Mouse (Mus musculus) cerebellum, postnatal 25 days (tissue): ENCODE results near the gene Camk2n1.

Experiments
- DNase-seq, 2 experiments: peaks; one replicate each; pipeline ENCODE4 v3.0.0; 2021; ENCODE audit warnings: mixed read lengths in 2 of 2

Gene Camk2n1

DNA sequence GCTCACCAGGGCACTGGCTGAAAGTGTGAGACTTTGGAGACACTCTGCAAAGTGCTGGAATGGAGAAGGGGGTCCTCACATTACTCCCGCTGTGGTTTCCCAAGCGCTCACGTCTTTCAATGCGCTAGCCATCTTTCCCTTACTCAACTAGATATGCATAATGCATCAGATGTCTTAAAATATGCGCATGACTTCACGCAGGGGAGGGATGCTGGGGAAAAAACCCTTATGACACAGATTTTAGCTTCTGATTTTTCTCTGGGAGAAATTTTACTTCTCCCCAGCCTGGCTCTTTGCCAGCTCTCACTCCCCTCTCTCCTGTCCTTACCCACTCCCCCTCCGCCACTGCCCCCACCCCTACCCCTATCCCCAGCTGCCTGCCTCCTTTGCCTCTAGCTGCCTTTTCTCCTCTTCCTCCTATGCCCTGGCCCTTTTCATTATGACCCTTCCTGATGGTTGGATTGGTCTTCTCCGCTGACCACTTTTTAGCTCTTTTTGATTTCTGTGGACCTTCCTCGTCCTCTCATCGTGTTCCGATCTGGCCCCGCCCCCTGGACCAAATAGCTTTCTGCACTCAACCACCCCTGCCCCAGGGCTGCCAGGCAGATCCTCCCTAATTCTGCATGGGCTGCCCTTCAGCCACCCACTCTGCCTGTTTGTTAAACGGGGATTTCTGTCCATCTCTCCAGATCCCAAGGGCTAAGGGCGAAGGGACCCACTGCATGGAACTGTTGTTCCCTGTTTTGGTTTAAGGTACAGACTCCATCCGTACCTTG is 6.1 kb upstream of the Camk2n1 start:
- no peak for DNase-seq

- no peak for DNase-seq
Measured at GRCm38 (mm10) chr4:138448872-138449615, 5.1 kb upstream of the Camk2n1 start.

DNA sequence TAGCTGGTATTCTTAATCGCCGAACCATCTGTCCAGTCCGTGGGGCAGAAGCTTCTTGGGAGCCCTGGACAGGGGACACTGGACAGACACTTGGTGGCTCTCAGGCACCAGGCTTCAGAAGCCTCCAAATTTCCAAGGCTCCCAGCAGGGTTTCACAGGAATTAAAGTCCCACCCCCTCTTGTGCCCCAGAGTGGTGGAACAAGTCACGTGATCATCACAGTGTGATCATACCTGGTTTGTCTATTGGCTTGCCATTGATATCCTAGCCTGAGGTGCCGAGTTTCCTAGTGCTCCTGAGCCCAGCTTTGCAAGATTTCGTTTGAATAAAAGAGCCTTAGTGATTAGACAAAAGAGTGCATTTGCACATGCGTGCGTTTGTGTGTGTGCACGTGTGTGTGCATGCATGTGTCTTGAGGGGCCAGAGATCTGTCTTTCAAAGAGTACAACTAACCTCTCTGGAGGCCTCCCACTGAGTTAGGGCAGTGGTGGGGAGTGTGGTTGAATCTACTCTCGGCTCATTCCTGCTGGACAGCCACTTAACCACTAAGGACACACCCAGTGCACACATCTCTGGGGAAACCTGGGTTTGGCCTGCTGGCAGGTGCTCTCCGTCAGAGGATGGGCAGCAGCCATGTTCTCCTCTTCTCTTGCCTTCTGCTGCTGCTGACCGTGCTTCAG is 4.3 kb upstream of the Camk2n1 start:
- DNase-seq: no peak

GRCm38 (mm10) chr4:138452306-138453096 is 1.6 kb upstream of the Camk2n1 start:
- no peak for DNase-seq

DNA sequence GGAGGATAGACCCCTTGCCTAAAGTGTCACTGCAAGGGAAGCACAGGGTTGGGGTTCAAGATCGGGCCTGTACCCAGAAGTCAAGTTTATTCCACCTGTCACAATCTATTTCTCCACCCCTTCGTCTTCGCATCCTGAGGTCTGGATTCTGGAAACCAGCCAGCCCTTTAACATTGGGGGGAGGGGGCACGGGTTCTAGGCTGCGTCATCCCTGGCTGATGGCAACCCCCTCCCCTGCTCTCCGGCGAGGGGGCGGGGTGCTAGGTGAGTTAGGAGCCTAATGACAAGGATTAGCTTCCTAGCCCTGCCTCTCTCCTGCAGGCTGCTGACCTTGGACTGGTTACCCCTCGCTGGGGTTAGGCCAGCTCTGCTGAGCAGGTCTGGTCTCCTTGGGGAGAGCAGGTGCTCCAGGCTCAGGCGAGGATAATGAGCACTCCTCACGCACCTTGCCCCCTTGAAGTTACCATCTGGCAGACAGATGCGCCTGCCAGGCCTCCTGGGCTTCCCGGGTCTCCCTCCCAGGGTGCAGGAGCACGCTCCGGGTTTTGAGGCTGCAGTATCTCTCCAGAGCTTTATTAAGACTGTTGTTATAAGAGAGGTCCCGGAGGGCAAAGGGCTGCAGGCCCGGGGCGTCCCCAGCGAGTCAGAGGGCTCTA is 889 bp upstream of the Camk2n1 start:
- DNase-seq: peak in 1 of 2 experiments; percentile 63

GRCm38 (mm10) chr4:138454571-138455140 is 542 bp downstream of the Camk2n1 start:
- peak; percentile 82 to 86 for DNase-seq

- DNase-seq: peak; percentile 74 to 81
Measured at GRCm38 (mm10) chr4:138455141-138455955, 1.2 kb downstream of the Camk2n1 start.

DNA sequence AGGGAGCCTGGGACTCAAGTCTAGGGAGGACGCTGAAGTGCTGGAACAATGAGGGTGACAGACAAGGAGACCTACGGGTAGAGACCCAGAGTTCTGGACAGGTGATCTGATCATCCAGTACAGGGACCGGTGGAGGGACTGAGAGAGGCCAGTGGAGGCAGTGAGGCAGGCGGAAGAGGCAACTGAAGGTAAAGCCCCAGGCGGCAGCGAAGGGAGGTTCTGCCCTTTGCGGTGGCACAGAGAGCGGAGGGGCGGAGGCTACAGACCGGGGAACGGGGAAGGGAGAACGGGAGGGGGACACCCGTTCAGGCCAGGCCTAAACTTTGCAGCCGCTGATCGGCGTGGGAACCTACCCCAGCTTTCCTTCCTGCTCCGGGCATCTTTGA is 1.8 kb downstream of the Camk2n1 start:
- DNase-seq: peak; percentile 54 to 60

- no peak for DNase-seq
Measured at GRCm38 (mm10) chr4:138456536-138456935, 2.4 kb downstream of the Camk2n1 start.

- no peak for DNase-seq
Measured at GRCm38 (mm10) chr4:138457091-138457490, 3.0 kb downstream of the Camk2n1 start.

DNA sequence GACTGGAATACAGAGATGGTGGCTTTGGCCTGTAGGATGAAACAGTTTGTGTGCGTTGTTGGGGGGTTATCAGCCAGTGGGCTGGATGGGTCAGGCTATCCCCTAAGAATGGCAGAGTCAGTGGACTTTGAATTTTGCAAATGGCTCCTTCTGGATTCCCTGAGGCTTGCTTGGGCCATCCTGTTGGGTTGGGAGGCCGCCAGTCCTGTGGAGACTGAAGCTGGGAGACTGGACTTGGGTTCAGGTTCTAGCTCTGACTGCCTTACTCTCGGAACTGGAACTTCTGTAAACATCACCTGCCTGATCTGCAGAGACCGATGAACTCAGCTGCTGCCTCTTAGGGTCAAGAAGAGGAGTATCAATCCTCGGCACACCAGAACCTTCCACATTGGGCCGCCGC is 4.1 kb downstream of the Camk2n1 start:
- DNase-seq: no peak

DNA sequence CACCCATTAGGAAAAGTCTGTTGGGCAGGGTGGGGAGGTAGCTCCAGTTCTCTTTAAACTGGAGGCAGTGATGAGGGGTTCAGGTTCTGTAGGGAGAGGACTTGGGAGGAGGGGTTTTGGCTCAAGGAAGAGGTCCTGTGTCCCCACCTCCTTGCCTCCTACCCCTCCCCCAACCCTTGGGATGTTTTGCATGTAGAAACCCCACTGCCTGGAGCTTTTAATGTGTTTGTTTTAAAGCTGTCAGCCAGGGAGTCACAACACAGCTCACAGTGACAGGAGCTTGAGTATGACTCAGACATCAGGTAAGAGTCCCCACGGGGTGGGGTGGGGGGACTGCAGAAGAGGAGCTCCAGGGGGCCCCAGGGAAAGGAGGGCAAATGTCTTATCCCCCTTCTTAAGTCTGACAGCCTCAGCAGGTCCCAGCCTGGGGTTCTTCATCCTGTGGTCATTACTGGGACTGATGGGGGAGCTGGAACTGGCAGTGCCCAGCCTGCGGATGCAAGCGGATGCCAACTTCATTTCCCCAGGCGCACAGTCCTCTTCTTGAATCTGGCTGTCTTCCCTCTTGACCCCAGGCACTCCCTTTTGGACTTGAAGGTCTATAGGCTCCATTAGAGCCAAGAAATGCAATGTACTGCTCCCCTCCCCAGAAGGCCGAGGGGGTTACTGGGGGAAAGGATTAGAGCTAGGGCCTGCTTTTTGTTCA is 4.8 kb downstream of the Camk2n1 start:
- DNase-seq: no peak

- DNase-seq: no peak
Measured at GRCm38 (mm10) chr4:138459775-138460174, 5.7 kb downstream of the Camk2n1 start.

- DNase-seq: no peak
Measured at GRCm38 (mm10) chr4:138460910-138461309, 6.8 kb downstream of the Camk2n1 start.

- no peak for DNase-seq
Measured at GRCm38 (mm10) chr4:138461471-138461870, 7.4 kb downstream of the Camk2n1 start.

DNA sequence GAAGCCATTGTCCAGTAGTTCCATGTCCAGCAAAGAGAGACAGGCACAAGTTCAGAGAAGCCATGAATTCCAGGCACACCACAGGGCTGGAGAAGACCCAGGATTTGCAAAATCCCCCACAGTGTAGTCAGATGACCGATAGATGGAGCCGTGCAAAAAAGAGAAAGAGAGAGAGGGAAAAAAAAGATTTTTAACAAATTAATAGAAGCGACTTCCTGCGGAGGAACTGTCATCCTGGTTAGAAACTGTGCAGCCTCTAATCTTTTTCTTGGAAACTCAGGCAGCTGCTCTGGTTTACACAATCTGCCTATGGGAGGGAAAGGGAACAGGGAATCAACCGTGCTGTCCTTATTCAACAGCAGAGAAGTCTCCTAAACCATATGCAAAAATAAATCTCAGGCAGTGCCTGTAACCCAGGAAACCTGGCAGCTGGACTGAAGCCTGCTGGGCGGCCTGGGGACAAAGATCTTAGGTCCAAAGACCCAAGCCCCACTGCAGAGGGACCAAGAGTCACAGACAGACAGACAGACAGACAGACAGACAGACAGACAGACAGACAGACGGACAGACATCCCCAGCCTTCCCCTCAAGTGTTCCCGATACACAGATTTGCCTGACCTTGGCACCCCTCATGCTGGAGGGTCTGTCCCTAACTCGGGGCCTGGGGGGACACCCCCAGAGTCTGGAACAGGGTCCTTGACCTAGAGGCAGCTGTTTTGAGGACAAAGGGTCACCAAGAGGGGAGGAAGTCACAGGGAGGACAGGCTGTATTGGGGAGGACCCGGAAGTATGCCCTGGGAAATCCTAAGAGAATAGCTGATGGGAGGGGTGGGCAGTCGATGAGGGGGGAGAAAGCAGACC is 9.1 kb downstream of the Camk2n1 start:
- peak in 1 of 2 experiments; percentile 47 for DNase-seq

- peak; percentile 55 to 73 for DNase-seq
Measured at GRCm38 (mm10) chr4:138463832-138464487, 9.8 kb downstream of the Camk2n1 start.

- peak in 1 of 2 experiments; percentile 66 for DNase-seq
Measured at GRCm38 (mm10) chr4:138464667-138465353, 10.7 kb downstream of the Camk2n1 start.
